Mouse (Mus musculus): ENCODE data around the gene Col25a1.

The Col25a1 gene

DNA sequence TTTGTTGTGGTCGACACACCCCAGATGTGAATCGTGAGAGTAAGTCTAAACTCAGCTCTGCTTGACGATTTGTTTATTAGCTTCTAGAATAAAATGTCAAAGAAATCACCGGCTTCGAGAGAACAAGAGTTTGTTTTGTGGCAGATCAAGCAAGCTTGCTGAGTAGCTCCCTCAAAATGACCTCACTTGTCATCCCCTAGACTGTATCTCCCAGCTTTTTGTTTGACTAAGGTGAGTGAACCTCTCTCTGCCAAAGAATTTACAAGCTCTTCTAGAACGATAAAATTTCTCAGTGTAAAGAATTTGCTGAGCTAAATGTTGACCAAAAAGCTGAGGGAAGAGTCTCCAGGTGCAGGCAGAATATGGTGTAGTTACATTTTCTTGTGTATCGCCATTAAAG lies 125.3 kb downstream of the Col25a1 start:
- DNase-seq, result no peak

DNA sequence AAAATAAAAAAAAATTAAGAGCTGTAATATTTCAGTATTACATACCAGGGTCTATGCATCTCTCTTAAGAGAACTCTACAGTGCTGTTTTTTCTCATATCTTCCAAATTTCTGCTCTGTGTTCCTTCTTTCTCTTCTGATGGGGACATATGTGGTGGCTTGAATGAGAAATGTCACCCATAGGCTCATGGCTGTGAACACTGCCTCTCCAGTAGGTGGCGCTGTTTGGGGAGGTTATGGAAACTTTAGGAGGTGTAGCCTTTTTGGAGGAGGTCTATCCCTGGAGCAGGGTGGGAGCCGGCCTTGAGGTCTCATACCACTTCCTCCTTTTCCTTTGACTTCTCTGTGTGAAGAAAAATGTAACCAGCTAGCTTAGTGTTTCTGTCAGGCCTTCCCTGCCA lies 128.4 kb downstream of the Col25a1 start:
- DNase-seq, result no peak

- DNase-seq, result no peak
Measured at GRCm38 (mm10) chr3:130260316-130260715, 129.0 kb downstream of the Col25a1 start.

GRCm38 (mm10) chr3:130265104-130265503 lies 133.8 kb downstream of the Col25a1 start:
- DNase-seq, result no peak

- DNase-seq, result no peak
Measured at GRCm38 (mm10) chr3:130270509-130270908, 139.2 kb downstream of the Col25a1 start.

DNA sequence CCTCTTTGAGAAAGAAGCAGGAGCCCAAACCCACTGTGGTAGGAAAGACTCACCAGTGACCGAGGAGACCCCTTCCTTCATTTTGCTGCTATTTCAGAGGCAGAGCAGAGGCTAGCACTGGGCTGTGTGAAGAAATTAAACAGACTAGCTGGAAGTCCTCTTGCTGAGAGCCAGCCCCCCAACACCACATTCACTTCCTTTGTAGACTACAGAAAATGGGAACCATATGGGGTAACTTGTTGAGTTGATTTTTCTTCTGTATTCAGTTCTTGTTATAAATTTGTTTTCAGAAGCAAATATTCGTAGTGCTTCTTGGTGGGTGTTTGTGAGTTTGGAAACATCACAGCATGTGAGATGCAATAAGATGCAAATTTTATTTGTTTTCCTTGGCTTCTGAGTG lies 142.6 kb downstream of the Col25a1 start:
- DNase-seq, result no peak

DNA sequence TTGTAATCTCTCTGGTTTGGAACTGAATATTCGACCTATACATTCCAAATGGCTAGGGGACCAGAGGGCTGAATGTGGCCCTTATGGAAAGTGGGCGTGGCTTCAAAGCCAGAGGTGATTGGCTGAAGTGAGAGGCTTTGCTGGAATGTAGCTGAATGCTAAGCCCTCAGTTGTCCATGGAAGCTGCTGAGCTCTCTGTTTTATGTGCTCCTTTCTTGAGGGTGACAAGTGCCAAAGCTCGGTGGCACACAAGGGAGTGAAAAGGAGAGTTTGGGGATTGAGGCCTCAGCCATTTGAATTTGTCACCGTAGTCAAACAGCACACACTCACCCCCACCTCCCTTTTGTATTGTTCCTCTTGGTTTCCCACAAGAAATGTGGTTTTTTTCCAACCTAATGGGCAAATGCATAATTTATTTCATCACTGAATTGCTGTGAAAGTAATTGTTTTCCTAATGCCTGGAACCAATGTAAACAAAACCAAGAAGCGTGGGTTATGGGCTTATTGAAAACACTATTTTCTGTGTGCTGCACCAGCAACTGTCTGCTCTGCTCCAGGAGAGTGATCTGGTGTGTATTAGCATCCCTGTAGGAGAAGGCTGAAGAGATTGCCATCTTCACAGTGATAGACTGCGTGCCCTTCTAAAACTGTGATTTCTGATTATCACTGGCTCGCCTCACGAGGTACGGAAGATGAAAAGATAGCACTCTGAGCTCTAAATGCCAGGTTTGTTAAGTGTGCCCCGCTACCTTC lies 147.2 kb downstream of the Col25a1 start:
- no peak for DNase-seq

DNA sequence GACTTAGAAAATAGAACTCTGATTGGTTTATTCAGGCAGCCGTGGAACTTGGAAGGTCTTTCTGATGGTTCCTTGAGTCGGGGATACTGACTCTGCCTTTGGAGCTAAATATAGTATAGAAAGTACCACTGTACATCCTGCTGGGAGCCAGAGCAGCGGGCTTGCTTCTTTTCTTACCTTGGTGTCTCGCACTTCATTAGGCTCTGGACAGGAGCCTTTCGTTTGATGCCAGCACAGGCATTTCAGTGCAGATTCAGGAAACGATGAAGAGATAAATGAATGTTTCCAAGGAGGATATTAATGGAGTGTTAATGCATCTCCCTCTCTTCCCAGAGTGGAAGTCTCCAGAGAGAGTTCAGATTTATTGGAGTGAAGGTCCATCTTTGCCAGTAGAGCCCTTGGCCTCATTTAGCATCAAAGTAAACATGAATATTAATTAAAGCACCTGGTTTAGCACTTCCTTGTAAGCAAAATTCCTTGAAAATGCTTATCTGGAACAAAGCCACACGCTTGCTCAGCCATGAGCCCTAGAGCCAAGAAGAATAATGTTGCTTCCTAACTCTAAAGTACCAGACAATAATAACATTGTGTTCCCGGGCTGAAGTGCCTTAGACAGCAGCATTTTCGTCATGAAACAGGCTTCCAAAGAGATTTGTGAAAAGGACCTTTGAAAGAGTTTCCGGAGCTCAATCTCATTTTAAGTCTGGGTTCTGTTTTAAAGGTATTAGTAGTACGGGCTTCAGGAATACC lies 151.9 kb downstream of the Col25a1 start:
- DNase-seq, result no peak

- DNase-seq, result no peak
Measured at GRCm38 (mm10) chr3:130288102-130288501, 156.8 kb downstream of the Col25a1 start.

DNA sequence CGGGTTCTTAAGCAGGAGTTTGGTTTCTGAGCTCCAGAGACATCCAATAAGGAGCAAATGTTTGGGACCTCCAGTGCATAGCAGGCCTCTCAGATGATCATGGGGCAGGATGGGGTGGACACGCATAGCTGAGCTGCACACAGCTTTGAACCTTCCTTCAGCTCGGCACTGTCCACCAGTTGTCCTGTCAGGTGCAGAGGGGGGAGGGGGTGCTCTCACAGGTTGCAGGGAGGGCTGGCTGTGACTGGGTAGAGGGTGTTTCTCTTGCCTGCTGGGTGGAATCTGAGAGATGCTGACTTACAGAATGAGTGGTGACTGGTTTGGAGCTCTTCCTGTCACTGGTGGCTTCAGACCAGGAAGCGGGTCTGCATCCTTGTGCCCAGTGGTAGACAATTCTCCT lies 157.5 kb downstream of the Col25a1 start:
- no peak for DNase-seq

GRCm38 (mm10) chr3:130289220-130289619 lies 157.9 kb downstream of the Col25a1 start:
- no peak for DNase-seq

GRCm38 (mm10) chr3:130290175-130290574 lies 158.9 kb downstream of the Col25a1 start:
- DNase-seq, result no peak

DNA sequence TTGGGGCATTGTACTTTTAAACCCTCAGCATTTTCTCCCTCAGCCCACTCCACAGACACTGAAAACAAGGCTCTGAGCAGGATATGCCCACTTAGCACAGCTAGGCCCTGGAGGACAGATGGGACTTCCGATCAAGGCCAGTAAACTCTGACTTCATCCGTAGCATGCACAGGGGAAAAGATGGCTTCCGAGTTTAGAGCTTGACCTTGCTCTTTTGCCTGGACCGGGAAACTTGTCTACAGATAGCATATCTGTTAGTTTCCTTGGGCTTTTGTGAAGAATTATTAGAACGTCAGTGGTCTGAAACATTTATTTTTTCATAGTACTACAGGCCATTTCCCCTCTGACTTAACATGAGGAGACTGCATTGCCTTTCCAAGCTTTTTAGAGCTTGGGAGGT lies 159.4 kb downstream of the Col25a1 start:
- DNase-seq, result no peak

DNA sequence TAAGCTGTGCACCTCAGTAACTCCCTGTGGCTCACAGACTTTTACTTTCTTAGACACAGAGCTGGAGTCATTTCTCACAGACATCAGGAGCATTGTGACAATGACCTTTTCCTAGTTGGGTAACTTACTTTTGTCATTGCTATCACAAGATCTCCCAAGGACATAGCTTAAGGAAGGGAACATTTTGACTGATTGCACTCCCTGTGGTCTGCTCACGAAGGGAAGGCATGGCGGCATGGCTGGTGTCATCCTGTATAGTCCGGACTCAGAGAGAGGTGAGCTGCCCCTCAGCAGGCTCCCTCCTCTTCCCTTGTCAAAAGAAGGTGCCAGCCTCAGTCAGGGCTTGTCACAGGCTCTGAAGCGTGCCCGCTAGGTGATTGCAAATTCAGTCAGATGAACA lies 160.6 kb downstream of the Col25a1 start:
- no peak for DNase-seq

DNA sequence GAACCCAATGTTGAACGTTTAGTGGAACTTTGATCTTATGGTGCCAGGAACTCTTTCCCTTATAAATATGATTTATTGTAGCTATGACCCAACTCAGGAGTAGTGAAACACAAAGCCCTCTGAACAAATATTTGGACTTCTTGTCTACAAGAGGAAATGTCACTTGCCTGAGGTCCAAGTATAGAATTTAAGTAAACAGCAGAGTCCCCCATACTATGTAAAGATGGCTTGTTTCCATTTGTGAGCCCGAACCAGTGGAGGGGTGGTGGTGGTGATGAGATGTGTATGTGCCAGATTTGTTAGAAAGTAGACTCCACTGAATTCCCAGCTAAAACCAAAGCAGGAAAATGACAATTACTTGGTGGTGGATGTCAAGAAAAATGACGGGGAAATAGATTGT lies 169.2 kb downstream of the Col25a1 start:
- no peak for DNase-seq

GRCm38 (mm10) chr3:130303597-130303996 lies 172.3 kb downstream of the Col25a1 start:
- no peak for DNase-seq

- no peak for DNase-seq
Measured at GRCm38 (mm10) chr3:130304827-130305226, 173.5 kb downstream of the Col25a1 start.

- no peak for DNase-seq
Measured at GRCm38 (mm10) chr3:130305686-130306085, 174.4 kb downstream of the Col25a1 start.

DNA sequence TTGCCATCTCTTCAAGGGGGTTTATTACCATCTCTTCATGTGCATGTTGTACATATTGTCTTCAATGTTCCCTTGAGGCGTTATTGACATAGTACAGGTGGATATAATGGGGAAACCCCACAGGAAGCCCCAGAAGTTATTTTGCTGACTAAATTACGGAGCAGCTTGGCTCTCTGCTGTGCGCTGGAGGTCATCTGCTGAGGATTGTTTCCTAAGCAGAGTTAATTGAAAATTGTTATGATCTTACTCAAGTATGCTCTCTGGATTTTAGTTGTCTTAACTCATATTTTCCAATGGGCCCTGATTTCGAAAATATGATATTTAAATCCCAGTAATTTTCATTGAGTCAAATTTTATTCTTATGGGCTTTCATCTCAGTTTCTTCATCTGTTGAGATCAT lies 178.0 kb downstream of the Col25a1 start:
- DNase-seq, result no peak

DNA sequence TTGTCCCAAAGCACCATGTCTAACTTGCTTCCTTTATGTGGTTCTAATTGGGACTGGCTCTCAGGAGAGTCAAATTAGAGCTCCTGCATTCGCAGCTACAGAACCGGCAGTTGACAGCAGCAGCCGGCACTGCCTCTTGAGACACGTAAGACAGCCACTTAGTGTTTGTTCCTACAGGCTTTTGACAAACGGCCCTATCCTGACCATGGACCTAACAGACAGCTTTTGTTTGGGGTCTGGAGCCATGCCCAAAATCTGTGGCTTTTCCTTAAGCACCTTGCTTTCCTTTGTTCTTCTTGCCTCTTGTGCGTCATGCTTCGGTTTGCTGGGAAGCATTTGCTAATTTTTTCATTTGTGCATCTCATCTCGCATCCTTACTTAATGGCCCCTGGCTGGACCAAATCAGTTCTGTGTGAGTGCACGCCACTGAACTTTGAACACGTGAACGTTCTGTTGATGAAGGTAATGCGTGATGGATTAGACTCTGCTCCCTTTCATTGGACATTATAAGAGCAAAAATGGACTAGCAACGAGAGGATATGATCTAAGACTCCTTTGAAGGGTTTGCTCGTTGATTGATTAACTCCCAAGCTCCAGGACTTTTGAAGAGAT lies 179.5 kb downstream of the Col25a1 start:
- DNase-seq, result no peak

GRCm38 (mm10) chr3:130313246-130313645 lies 181.9 kb downstream of the Col25a1 start:
- no peak for DNase-seq

- no peak for DNase-seq
Measured at GRCm38 (mm10) chr3:130327039-130328015, 196.0 kb downstream of the Col25a1 start.

DNA sequence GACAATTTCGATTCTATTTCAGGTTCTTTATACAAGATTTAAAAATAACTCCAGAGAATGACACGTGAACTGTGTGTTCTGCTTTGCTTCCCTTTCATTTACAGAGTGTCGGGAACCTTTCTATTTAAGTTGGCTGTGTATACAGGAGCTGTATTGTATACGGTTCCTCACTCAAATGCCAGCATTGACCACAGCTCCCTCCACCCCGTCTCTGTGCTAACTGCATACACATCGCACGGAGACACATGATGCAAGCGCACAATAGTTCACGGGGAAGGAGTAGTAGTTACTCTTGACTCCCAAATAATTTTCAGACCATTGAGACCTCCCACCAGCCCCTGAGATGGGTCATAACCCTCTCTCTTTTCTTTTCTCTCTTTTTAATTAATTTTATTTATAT lies 197.6 kb downstream of the Col25a1 start:
- no peak for DNase-seq

Measured in right cerebral cortex, postnatal 25 days (tissue).